13 mouse cellular contexts compared by ENCODE assay signal in genomic region chr4:54615886-54616285, GRCm38 (mm10).
DNase-seq lines count a peak whose midpoint lies in the region.
"Had no signal": no experiment of that assay in that cellular context is flagged by ENCODE, and none has a peak within 500 bp of the region (broad histone marks: within the 10 kb centered on the region; RNA-seq: fewer than 3 reads in every experiment).

No protein-coding gene starts in this region.

- DNase-seq in heart, adult 11 months: peak; percentile 40
- no peak for DNase-seq in heart, adult 9 months (ENCODE audit: low spot score in 2 of 2)
- DNase-seq in Muller cell, postnatal 12 days (ENCODE audit: inconsistent ontology term): peak; percentile 71
- DNase-seq in kidney, adult 9 months: peak; percentile 93
- peak; percentile 29 to 54 for DNase-seq in kidney, postnatal 4 days
- DNase-seq in layer of hippocampus, postnatal 14 days (ENCODE audit: low spot score in 2 of 2): no peak
- DNase-seq in thymus, postnatal 14 days: no peak
- DNase-seq: adrenal gland, postnatal 10 days; cerebellum, adult 11-12 months; cerebellum, postnatal 25 days; gastrocnemius, postnatal 14 days; heart, postnatal 10 days; left cerebral cortex, postnatal 4 days had no signal

Comparison
In these comparisons a context has a peak if more than half of its experiments do, and no peak if none do; other contexts are left out.
1. DNase-seq: peak in heart, adult 11 months (single experiment), Muller cell, postnatal 12 days (single experiment), kidney, adult 9 months (single experiment) and kidney, postnatal 4 days (2 of 2); none in heart, adult 9 months (0 of 2), layer of hippocampus, postnatal 14 days (0 of 2) and thymus, postnatal 14 days (single experiment).